Mouse (Mus musculus): Measurements from ENCODE around the gene Ptcd1. TPM values are rescaled to one million over a fixed set of nuclear protein-coding genes. Genes with fewer than 3 reads are reported as not detected.
A peak's percentile ranks its signal among the peaks of the same experiment; 100 is the strongest.

The Ptcd1 gene
- polyA plus RNA-seq, 1 experiment: 8.4 TPM

- 58% methylated on average over 10 of the region's 10 CpGs for WGBS
- Histone ChIP-seq H3K27me3 (ENCODE audit: control insufficient read depth, insufficient read depth, low read length) (no peaks in the 10 kb centered on the region), H3K36me3 (ENCODE audit: control insufficient read depth, insufficient read depth, low read length) (peaks cover 15% of the 10 kb centered on the region), H3K4me3 (ENCODE audit: extremely low read depth, insufficient read depth, insufficient read length) (peak overlapping the region; percentile 45; the same call in 1 of the 2 replicates), H3K27ac (ENCODE audit: insufficient read depth, low read length) (peak overlapping the region; percentile 89), H3K4me1 (ENCODE audit: control insufficient read depth, insufficient read depth, insufficient read length) (peaks cover 14% of the 10 kb centered on the region; the same call in 1 of the 2 replicates)
- peak in 1 of 2 experiments; percentile 57 for DNase-seq (ENCODE audit: low read depth in 1 of 2, low spot score in 2 of 2)
- no peak for TF ChIP-seq POLR2A (IDR thresholded peaks at IDR 0.05; ENCODE audit: low read depth, low read length)
- peak; percentile 50; the same call in 1 of the 2 replicates for TF ChIP-seq CTCF (IDR thresholded peaks at IDR 0.05; ENCODE audit: extremely low read depth, insufficient read depth, insufficient read length, insufficient replicate concordance)
These were observed 50.0 kb downstream of the Ptcd1 start for GRCm38 (mm10) chr5:145116916-145117315.

DNA sequence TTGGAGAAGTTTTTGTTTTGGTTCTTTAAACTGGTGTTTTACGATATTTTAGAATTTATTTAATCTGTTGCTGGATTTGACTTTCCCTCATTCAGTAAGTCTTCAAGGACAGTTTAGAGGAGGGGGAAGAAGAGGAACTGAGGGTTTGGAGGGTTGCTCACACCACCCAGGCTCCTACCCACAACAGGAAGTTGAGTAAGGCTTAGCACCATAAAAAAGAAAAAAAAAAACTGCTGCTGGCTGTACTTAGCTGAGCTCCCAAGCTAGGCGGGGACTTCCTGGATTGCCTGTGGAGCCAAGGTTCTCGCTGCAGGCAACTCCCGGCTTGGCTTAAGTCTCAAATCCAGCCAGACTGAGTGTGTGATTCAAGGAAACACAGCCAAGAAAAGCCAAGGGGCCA is 50.6 kb downstream of the Ptcd1 start:
- TF ChIP-seq CTCF (IDR thresholded peaks at IDR 0.05; ENCODE audit: extremely low read depth, insufficient read depth, insufficient read length, insufficient replicate concordance) (no peak), POLR2A (IDR thresholded peaks at IDR 0.05; ENCODE audit: low read depth, low read length) (no peak)
- WGBS: 0% methylated on average over 4 of the region's 4 CpGs
- peak overlapping the region; percentile 45; the same call in 1 of the 2 replicates for H3K4me3 ChIP-seq (ENCODE audit: extremely low read depth, insufficient read depth, insufficient read length)
- no peaks in the 10 kb centered on the region for H3K27me3 ChIP-seq (ENCODE audit: control insufficient read depth, insufficient read depth, low read length)
- peak overlapping the region; percentile 89 for H3K27ac ChIP-seq (ENCODE audit: insufficient read depth, low read length)
- peaks cover 11% of the 10 kb centered on the region for H3K36me3 ChIP-seq (ENCODE audit: control insufficient read depth, insufficient read depth, low read length)
- peak; percentile 52 to 55 for DNase-seq (ENCODE audit: low read depth in 1 of 2, low spot score in 2 of 2)
- peaks cover 14% of the 10 kb centered on the region; the same call in 1 of the 2 replicates for H3K4me1 ChIP-seq (ENCODE audit: control insufficient read depth, insufficient read depth, insufficient read length)

- WGBS: 53% methylated on average over 5 of the region's 5 CpGs
These were observed 51.2 kb downstream of the Ptcd1 start for GRCm38 (mm10) chr5:145115736-145116135.

DNA sequence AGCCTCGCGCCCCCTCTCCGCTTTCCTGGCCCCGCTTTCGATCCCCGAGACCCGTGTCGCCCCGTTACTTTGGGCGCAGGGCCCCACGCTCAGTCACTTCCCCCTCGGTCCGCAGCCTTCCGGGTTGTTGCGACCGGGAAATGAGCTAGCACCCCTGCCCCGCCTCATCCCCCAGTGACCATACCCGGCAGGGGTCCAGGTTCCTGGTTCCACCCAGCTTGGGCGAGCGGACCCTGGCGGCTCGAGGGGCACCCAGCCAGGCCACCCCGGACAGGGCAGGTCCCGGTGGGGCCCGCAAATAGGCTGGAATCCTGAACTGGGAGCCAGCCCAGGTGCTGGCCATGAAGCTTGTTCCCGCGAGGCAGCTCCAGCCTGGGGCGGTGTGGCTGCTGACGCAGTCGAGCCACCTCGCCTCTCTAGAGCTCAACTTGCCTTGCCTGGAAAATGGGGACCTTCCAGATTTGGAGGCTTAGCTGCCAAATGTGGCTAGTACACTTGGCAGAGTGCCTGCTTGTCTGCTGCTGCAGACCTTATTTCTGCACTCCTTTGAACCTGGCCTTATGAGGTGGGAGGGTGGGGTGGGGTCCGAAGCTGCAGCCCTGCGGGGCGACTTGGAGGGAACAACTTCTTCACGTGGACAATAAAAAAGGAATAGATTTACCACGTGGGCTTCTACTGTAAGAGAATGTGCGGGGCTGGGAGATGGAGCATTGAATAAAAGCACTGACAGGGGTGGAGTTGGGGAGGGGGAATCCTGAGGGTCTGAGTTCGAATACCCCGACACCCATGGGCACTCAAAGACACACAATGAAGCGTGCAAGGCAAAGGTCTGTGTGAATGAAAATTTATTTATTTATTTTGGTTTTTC is 52.1 kb downstream of the Ptcd1 start:
- peak overlapping the region; percentile 92 for H3K27ac ChIP-seq (ENCODE audit: insufficient read depth, low read length)
- H3K27me3 ChIP-seq (ENCODE audit: control insufficient read depth, insufficient read depth, low read length): no peaks in the 10 kb centered on the region
- TF ChIP-seq POLR2A (IDR thresholded peaks at IDR 0.05; ENCODE audit: low read depth, low read length): peak; percentile 67
- no peak for TF ChIP-seq CTCF (IDR thresholded peaks at IDR 0.05; ENCODE audit: extremely low read depth, insufficient read depth, insufficient read length, insufficient replicate concordance)
- WGBS: 4% methylated on average over 40 of the region's 40 CpGs
- H3K4me3 ChIP-seq (ENCODE audit: extremely low read depth, insufficient read depth, insufficient read length): peak overlapping the region; percentile 99
- peaks cover 14% of the 10 kb centered on the region; the same call in 1 of the 2 replicates for H3K4me1 ChIP-seq (ENCODE audit: control insufficient read depth, insufficient read depth, insufficient read length)
- peak in 1 of 2 experiments; percentile 77 for DNase-seq (ENCODE audit: low read depth in 1 of 2, low spot score in 2 of 2)
- H3K36me3 ChIP-seq (ENCODE audit: control insufficient read depth, insufficient read depth, low read length): peaks cover 10% of the 10 kb centered on the region

More at GRCm38 (mm10) chr5:145115736-145116135, 51.2 kb downstream of the Ptcd1 start:
- H3K27ac ChIP-seq (ENCODE audit: insufficient read depth, low read length): peak overlapping the region; percentile 89
- H3K4me1 ChIP-seq (ENCODE audit: control insufficient read depth, insufficient read depth, insufficient read length): peaks cover 14% of the 10 kb centered on the region; the same call in 1 of the 2 replicates
- H3K27me3 ChIP-seq (ENCODE audit: control insufficient read depth, insufficient read depth, low read length): no peaks in the 10 kb centered on the region
- TF ChIP-seq CTCF (IDR thresholded peaks at IDR 0.05; ENCODE audit: extremely low read depth, insufficient read depth, insufficient read length, insufficient replicate concordance): no peak
- TF ChIP-seq POLR2A (IDR thresholded peaks at IDR 0.05; ENCODE audit: low read depth, low read length): no peak
- H3K4me3 ChIP-seq (ENCODE audit: extremely low read depth, insufficient read depth, insufficient read length): peak overlapping the region; percentile 42; the same call in 1 of the 2 replicates
- DNase-seq (ENCODE audit: low read depth in 1 of 2, low spot score in 2 of 2): no peak
- peaks cover 11% of the 10 kb centered on the region for H3K36me3 ChIP-seq (ENCODE audit: control insufficient read depth, insufficient read depth, low read length)

DNA sequence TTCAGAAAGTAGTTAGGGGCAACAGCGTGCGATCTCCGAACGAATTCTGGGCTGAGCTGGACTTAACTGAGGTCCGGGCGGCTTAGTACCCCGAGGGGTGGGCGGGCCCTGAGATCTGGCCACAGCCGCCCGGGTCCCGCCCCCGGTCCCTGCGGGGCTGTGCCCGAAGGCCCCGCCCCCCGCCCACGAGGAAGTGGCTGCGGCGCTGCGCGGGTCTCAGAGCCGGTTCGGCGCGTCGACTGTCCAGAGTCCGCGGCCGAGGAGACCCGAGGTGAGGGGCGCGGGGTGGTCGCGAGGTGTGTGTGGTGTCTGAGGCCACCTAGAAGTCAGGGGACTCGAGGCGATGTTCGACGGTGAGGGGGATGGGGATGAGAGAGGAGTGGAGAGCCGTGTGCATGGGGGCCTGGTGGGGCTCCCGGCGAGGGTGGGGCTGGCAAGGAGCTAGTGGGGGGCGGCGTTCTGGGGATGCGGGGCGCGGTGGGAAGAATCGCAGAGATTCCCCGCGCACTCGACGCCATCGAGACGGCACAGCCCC is 52.8 kb downstream of the Ptcd1 start, which contains the start of gene Arpc1b:
TSS of gene Arpc1b (plus strand) at position 145 of the 535 bp plus-strand sequence.
- Histone ChIP-seq H3K36me3 (ENCODE audit: control insufficient read depth, insufficient read depth, low read length) (peaks cover 15% of the 10 kb centered on the region), H3K27me3 (ENCODE audit: control insufficient read depth, insufficient read depth, low read length) (no peaks in the 10 kb centered on the region), H3K4me3 (ENCODE audit: extremely low read depth, insufficient read depth, insufficient read length) (peak within 1 kb of the TSS; percentile 99), H3K4me1 (ENCODE audit: control insufficient read depth, insufficient read depth, insufficient read length) (peaks cover 14% of the 10 kb centered on the region; the same call in 1 of the 2 replicates), H3K27ac (ENCODE audit: insufficient read depth, low read length) (peak within 1 kb of the TSS; percentile 92)
- WGBS: under 1% methylated on average over 52 of the region's 53 CpGs
- DNase-seq (ENCODE audit: low read depth in 1 of 2, low spot score in 2 of 2): peak in 1 of 2 experiments; percentile 81
- TF ChIP-seq CTCF (IDR thresholded peaks at IDR 0.05; ENCODE audit: extremely low read depth, insufficient read depth, insufficient read length, insufficient replicate concordance) (no peak), POLR2A (IDR thresholded peaks at IDR 0.05; ENCODE audit: low read depth, low read length) (peak; percentile 92)

DNA sequence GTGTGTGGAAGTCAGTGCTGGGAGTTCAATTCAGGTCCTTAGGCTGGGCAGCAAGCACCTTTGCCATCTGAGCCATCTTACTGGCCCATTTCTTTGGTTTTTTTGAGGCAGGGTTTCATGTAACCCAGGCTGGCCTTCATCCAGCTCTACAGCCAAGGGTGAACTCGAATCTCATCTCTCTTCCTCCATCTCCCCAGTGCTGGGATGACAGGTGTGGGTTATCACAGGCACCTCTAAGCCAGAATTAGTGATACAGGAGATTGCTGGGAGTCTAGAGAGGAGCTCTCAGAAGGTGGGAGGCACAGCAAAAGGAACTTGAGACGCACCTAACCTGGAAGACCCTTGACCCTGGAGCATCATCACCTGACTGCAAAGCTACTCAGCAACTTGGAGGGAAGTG is 53.5 kb downstream of the Ptcd1 start:
- H3K4me1 ChIP-seq (ENCODE audit: control insufficient read depth, insufficient read depth, insufficient read length): peaks cover 12% of the 10 kb centered on the region; the same call in 1 of the 2 replicates
- H3K27me3 ChIP-seq (ENCODE audit: control insufficient read depth, insufficient read depth, low read length): no peaks in the 10 kb centered on the region
- TF ChIP-seq CTCF (IDR thresholded peaks at IDR 0.05; ENCODE audit: extremely low read depth, insufficient read depth, insufficient read length, insufficient replicate concordance): no peak
- TF ChIP-seq POLR2A (IDR thresholded peaks at IDR 0.05; ENCODE audit: low read depth, low read length): no peak
- DNase-seq (ENCODE audit: low read depth in 1 of 2, low spot score in 2 of 2): no peak
- H3K4me3 ChIP-seq (ENCODE audit: extremely low read depth, insufficient read depth, insufficient read length): peak overlapping the region; percentile 99; the same call in 1 of the 2 replicates
- no peak overlapping the region; the same call in 1 of the 2 replicates for H3K27ac ChIP-seq (ENCODE audit: insufficient read depth, low read length)
- H3K36me3 ChIP-seq (ENCODE audit: control insufficient read depth, insufficient read depth, low read length): peaks cover 18% of the 10 kb centered on the region
- 24% methylated on average over 2 of the region's 2 CpGs for WGBS
